Mouse (Mus musculus) heart, postnatal 25 days (tissue): Measurements from ENCODE around the gene Vmn1r101. TPM values are rescaled to one million over a fixed set of nuclear protein-coding genes. Genes with fewer than 3 reads are reported as not detected.
"Not testable (repeated sequence)": the region's sequence is repeated elsewhere in the genome, so short reads cannot be mapped to it uniquely, and the experiment has no call there.

Experiments used
- DNase-seq: peaks from one replicate; pipeline ENCODE4 v3.0.0; 2022; ENCODE audit warnings: low spot score
- intact Hi-C: fragments of 180-260 bp; cut with DNase I; formaldehyde crosslinking; loops from one replicate; pipeline ENCODE4 v1.15.1; 2025
- total RNA-seq, 2 experiments: library from RNA; stranded (reverse); gene quantifications; 2 replicates each; pipeline ENCODE4 v1.2.3; 2021

Vmn1r101 gene
- total RNA-seq = not detected

- DNase-seq, intact Hi-C loops: not testable (repeated sequence)
Observed at GRCm38 (mm10) chr7:20442493-20442892, at the start of gene Vmn1r101. Gene Vmn1r101, minus strand, starts transcription at chr7:20442593.

GRCm38 (mm10) chr7:20474825-20475224 lies 32.4 kb upstream of the Vmn1r101 start, which contains the start of gene Gm10670:
Gene Gm10670, minus strand, starts transcription at chr7:20474925.
- DNase-seq, intact Hi-C loops: not testable (repeated sequence)

GRCm38 (mm10) chr7:20417642-20418041 lies 24.8 kb downstream of the Vmn1r101 start, which contains the start of gene Vmn1r100:
Gene Vmn1r100, plus strand, starts transcription at chr7:20417942.
- intact Hi-C loops, DNase-seq: not testable (repeated sequence)

Other genes starting within 250 kb of the Vmn1r101 start
- gene Vmn1r95, start 248.9 kb downstream of the Vmn1r101 start, total RNA-seq = not detected
- not detected for gene Gm6164, start 237.0 kb downstream of the Vmn1r101 start, total RNA-seq
- gene Gm4498, start 208.8 kb downstream of the Vmn1r101 start, total RNA-seq = not detected
- not detected for gene Gm5890, start 179.8 kb downstream of the Vmn1r101 start, total RNA-seq
- gene Gm4133, start 108.5 kb downstream of the Vmn1r101 start, total RNA-seq = not detected
- gene Gm5728, start 67.2 kb downstream of the Vmn1r101 start, total RNA-seq = not detected
- gene Vmn1r100, start 24.7 kb downstream of the Vmn1r101 start, total RNA-seq = not detected
- gene Gm10670, start 32.3 kb upstream of the Vmn1r101 start, total RNA-seq = not detected
- not detected for gene Vmn1r103, start 67.9 kb upstream of the Vmn1r101 start, total RNA-seq
- not detected for gene Vmn1r104, start 91.2 kb upstream of the Vmn1r101 start, total RNA-seq
- gene Gm5726, start 103.2 kb upstream of the Vmn1r101 start, total RNA-seq = not detected
- gene Gm4141, start 133.6 kb upstream of the Vmn1r101 start, total RNA-seq = not detected
- gene Gm4513, start 156.4 kb upstream of the Vmn1r101 start, total RNA-seq = not detected
- gene Vmn1r107, start 226.3 kb upstream of the Vmn1r101 start, total RNA-seq = not detected